Mouse (Mus musculus): ENCODE data around the gene Vmn1r129. TPM values are rescaled to one million over a fixed set of nuclear protein-coding genes. Genes with fewer than 3 reads are reported as not detected.

The Vmn1r129 gene
- not detected for polyA plus RNA-seq (2017; shearing (Covaris generic))

GRCm38 (mm10) chr7:21361191-21361590, at the start of gene Vmn1r129:
Gene Vmn1r129 (minus strand): TSS chr7:21361291.

GRCm38 (mm10) chr7:21349073-21349472, 12.0 kb downstream of the Vmn1r129 start, which contains the start of gene Vmn1r128:
Gene Vmn1r128 (plus strand): TSS chr7:21349373.

GRCm38 (mm10) chr7:21319761-21320160, 41.3 kb downstream of the Vmn1r129 start, which contains the start of gene Vmn1r127:
Gene Vmn1r127 (minus strand): TSS chr7:21319861.

Other genes with a start within 250 kb of the Vmn1r129 start
- gene Vmn1r122, start 227.2 kb downstream of the Vmn1r129 start, polyA plus RNA-seq (2017; shearing (Covaris generic)) = not detected
- gene Vmn1r123, start 199.1 kb downstream of the Vmn1r129 start, polyA plus RNA-seq (2017; shearing (Covaris generic)) = not detected
- gene Gm5157, start 170.9 kb downstream of the Vmn1r129 start, polyA plus RNA-seq (2017; shearing (Covaris generic)) = not detected
- not detected for gene Vmn1r124, start 100.7 kb downstream of the Vmn1r129 start, polyA plus RNA-seq (2017; shearing (Covaris generic))
- gene Vmn1r125, start 89.1 kb downstream of the Vmn1r129 start, polyA plus RNA-seq (2017; shearing (Covaris generic)) = not detected
- not detected for gene Vmn1r126, start 59.8 kb downstream of the Vmn1r129 start, polyA plus RNA-seq (2017; shearing (Covaris generic))
- not detected for gene Vmn1r127, start 41.4 kb downstream of the Vmn1r129 start, polyA plus RNA-seq (2017; shearing (Covaris generic))
- gene Vmn1r128, start 11.9 kb downstream of the Vmn1r129 start, polyA plus RNA-seq (2017; shearing (Covaris generic)) = not detected
- not detected for gene Gm6882, start 71.5 kb upstream of the Vmn1r129 start, polyA plus RNA-seq (2017; shearing (Covaris generic))
- not detected for gene Vmn1r130, start 150.5 kb upstream of the Vmn1r129 start, polyA plus RNA-seq (2017; shearing (Covaris generic))
- not detected for gene Vmn1r131, start 184.8 kb upstream of the Vmn1r129 start, polyA plus RNA-seq (2017; shearing (Covaris generic))

Measured in activated CD4-positive, CD25-positive, alpha-beta regulatory T cell, adult 9 weeks (primary cell).